Mouse (Mus musculus) lung, postnatal 0 days (tissue): ENCODE results near the gene Wnt5b.

Experiments used
- CTCF ChIP-seq: IDR thresholded peaks from 2 replicates; pipeline ENCODE4 v1.5.1; 2016; ENCODE audit warnings: antibody characterized with exemption, mild to moderate bottlenecking
- EP300 ChIP-seq: IDR thresholded peaks from 2 replicates; pipeline ENCODE4 v1.6.1; 2016; ENCODE audit warnings: antibody characterized with exemption, mild to moderate bottlenecking, control low read depth

GRCm38 (mm10) chr6:119470777-119471176 lies 73.4 kb downstream of the Wnt5b start:
- TF ChIP-seq CTCF (no peak), EP300 (no peak)
